Mouse (Mus musculus) ES-Bruce4 (cell line): ENCODE data around the gene Igfbpl1. TPM values are rescaled to one million over a fixed set of nuclear protein-coding genes. Genes with fewer than 3 reads are reported as not detected.
A peak's percentile ranks its signal among the peaks of the same experiment; 100 is the strongest.

Experiments
- H3K27ac ChIP-seq: 2 replicates; pipeline ENCODE4 v1.5.1; 2012; ENCODE audit warnings: low read length, inconsistent platforms; ENCODE audit not compliant: insufficient read depth
- H3K27me3 ChIP-seq: 2 replicates; pipeline ENCODE4 v1.6.1; 2012; ENCODE audit warnings: mild to moderate bottlenecking, low read length, inconsistent platforms; ENCODE audit not compliant: control insufficient read depth, poor library complexity, insufficient read depth, severe bottlenecking
- H3K36me3 ChIP-seq: 2 replicates; pipeline ENCODE4 v1.6.1; 2012; ENCODE audit warnings: inconsistent platforms, mild to moderate bottlenecking, low read length, moderate library complexity; ENCODE audit not compliant: control insufficient read depth, poor library complexity, insufficient read depth, severe bottlenecking
- H3K4me1 ChIP-seq: one replicate; pipeline ENCODE4 v1.8.1; 2011; ENCODE audit warnings: low read length; ENCODE audit not compliant: control insufficient read depth, insufficient read depth
- H3K4me3 ChIP-seq: 2 replicates; pipeline ENCODE4 v1.5.1; 2011; ENCODE audit warnings: low read depth, mild to moderate bottlenecking, low read length
- H3K9ac ChIP-seq: 2 replicates; pipeline ENCODE4 v1.6.1; 2012; ENCODE audit warnings: low read depth, mild to moderate bottlenecking, inconsistent platforms; ENCODE audit not compliant: poor library complexity, severe bottlenecking
- H3K9me3 ChIP-seq: replicated peaks from 2 replicates; pipeline ENCODE4 v1.6.1; 2012; ENCODE audit warnings: mild to moderate bottlenecking, low read length, inconsistent platforms; ENCODE audit not compliant: control insufficient read depth, poor library complexity, insufficient read depth, severe bottlenecking
- CTCF ChIP-seq: IDR thresholded peaks from one replicate; pipeline ENCODE4 v1.8.1; 2011; ENCODE audit warnings: low read depth, low read length
- EP300 ChIP-seq: IDR thresholded peaks from 2 replicates; pipeline ENCODE4 v1.6.1; 2011; ENCODE audit warnings: low read depth, low read length; ENCODE audit not compliant: insufficient read depth
- POLR2A ChIP-seq: IDR thresholded peaks from one replicate; pipeline ENCODE4 v1.8.1; 2011; ENCODE audit warnings: low read length; ENCODE audit not compliant: insufficient read depth
- polyA plus RNA-seq: library from polyadenylated mRNA; stranded (reverse); fragments of >200 nt; gene quantifications from 2 replicates; pipeline ENCODE4 v1.2.4, GENCODE M21; 2011; ENCODE audit warnings: low read depth; ENCODE audit not compliant: missing spikeins, insufficient read depth, insufficient read length

The Igfbpl1 gene
- polyA plus RNA-seq, 1 experiment, result 4.1 TPM

DNA sequence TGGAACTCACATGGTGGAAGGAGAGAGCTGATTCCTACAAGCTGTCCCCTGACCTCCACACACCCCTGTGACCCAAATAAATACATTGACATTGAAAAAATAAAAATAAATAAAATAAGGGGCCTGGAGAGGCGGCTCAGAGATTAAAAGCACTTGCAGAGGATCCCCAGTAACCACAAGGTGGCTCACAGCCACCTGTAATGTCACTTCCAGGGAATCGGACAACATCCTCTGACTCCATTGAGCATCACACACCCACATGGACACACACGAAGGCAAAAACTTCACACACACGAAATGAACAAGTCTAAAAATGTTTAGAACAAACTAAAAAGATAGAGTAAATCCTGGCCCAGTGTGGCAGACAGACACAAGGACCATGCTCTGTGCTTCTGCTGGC lies 40.0 kb downstream of the Igfbpl1 start:
- Histone ChIP-seq H3K4me3 (no peak overlapping the region), H3K9me3 (no peaks in the 10 kb centered on the region), H3K9ac (no peak overlapping the region), H3K4me1 (no peaks in the 10 kb centered on the region), H3K27ac (no peak overlapping the region), H3K27me3 (no peaks in the 10 kb centered on the region), H3K36me3 (no peaks in the 10 kb centered on the region)
- TF ChIP-seq CTCF, result peak; percentile 5
- no peak for TF ChIP-seq POLR2A
- TF ChIP-seq EP300, result no peak

DNA sequence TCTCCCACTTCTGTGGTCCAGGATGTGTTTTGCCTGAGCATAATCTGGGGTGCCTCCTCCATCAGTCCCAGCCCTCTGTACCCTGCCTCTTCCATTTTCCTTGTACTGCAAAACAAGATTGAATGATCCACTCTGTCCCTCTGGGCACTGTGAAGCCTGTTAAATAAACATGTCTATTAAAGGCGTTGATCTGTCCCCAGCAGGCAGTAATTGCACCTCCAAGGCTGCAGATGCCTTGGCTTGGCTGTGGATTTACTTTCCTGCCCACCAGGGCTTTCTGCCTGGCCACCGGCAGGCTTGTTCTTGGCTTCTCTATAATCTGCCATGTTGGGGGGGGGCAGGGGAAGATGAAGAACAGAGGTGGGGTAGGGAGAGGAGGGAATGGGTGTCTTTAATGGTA lies 40.8 kb downstream of the Igfbpl1 start:
- Histone ChIP-seq H3K36me3 (no peaks in the 10 kb centered on the region), H3K9ac (no peak overlapping the region), H3K27me3 (no peaks in the 10 kb centered on the region), H3K27ac (no peak overlapping the region), H3K9me3 (no peaks in the 10 kb centered on the region), H3K4me3 (no peak overlapping the region), H3K4me1 (no peaks in the 10 kb centered on the region)
- no peak for TF ChIP-seq POLR2A
- no peak for TF ChIP-seq CTCF
- TF ChIP-seq EP300, result no peak

DNA sequence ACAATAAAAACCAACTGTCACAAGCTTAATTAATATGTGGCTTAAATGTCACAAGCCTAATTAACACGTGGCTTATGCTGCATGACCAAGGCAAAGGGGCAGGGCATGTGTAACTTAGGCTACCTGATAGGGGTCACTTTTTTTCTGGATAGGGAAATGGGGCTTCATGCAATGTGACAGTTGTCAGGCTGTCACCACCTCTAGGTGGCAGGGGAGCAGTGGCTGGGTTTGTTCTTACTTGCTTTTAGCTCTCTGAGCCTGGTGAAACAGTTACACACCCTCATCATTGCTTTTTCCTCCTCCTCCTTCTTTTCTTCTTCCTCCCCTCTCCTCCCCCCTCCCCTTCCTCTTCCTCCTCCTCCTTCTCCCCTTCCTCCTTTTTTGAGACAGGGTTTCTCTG lies 43.1 kb downstream of the Igfbpl1 start:
- TF ChIP-seq EP300 (no peak), CTCF (no peak)
- Histone ChIP-seq H3K9ac (no peak overlapping the region), H3K27ac (no peak overlapping the region)

DNA sequence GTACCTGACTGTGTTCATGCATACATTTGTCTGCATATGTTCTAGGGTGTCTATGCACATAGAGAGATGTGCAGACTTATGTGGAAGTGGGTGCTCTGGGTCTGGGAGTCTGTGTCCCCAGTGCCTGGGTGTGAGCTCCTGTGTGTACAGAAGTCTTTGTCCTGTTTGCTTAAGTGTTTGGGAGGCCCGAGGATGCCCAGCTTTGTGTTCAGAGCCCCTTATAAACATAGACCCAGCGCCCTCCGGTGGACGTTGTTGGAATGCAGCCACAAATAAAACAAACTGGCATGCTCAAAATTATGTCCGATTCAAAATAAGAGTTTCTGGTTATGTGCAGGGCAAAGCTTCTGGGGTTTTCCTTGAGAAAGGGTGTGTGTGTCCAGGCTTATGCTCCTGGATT lies 55.1 kb downstream of the Igfbpl1 start:
- peak overlapping the region; percentile 55 for H3K9ac ChIP-seq
- no peaks in the 10 kb centered on the region for H3K27me3 ChIP-seq

More for the DNA sequence above, 43.1 kb downstream of the Igfbpl1 start:
- no peaks in the 10 kb centered on the region for H3K27me3 ChIP-seq
- H3K9me3 ChIP-seq, result no peaks in the 10 kb centered on the region
- H3K4me1 ChIP-seq, result no peaks in the 10 kb centered on the region
- no peak overlapping the region for H3K4me3 ChIP-seq
- H3K36me3 ChIP-seq, result no peaks in the 10 kb centered on the region

DNA sequence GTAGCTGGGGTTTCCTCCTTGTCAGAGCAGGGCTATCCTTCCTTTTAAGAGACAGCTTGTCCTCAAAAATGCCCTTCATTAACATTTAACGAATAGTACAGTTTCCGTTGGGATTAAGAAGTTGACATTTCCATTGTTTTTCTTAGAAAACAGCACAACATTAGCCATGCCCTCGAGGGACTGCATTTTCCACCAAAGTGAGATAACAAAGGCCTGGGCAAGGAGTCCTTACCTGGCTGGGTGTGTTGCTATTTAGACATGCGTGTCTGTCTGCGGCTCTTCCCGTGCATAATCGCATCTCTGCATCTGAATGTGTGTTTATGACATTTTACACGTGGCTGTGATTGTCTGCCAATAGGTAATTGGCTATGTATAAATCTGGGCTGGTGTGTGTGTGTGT lies 55.5 kb downstream of the Igfbpl1 start:
- no peaks in the 10 kb centered on the region for H3K36me3 ChIP-seq
- H3K9me3 ChIP-seq, result no peaks in the 10 kb centered on the region
- peak overlapping the region; percentile 55; the same call in 1 of the 2 replicates for H3K9ac ChIP-seq
- no peaks in the 10 kb centered on the region for H3K27me3 ChIP-seq
- peaks cover 24% of the 10 kb centered on the region for H3K4me1 ChIP-seq
- TF ChIP-seq EP300 (peak; percentile 97), POLR2A (no peak), CTCF (no peak)
- H3K4me3 ChIP-seq, result no peak overlapping the region
- H3K27ac ChIP-seq, result peak overlapping the region; percentile 98

More for the DNA sequence above, 55.1 kb downstream of the Igfbpl1 start:
- H3K4me3 ChIP-seq, result no peak overlapping the region
- H3K27ac ChIP-seq, result peak overlapping the region; percentile 98
- no peaks in the 10 kb centered on the region for H3K36me3 ChIP-seq
- TF ChIP-seq POLR2A, result no peak
- TF ChIP-seq CTCF, result peak; percentile 52
- no peak for TF ChIP-seq EP300
- no peaks in the 10 kb centered on the region for H3K9me3 ChIP-seq
- peaks cover 22% of the 10 kb centered on the region for H3K4me1 ChIP-seq

DNA sequence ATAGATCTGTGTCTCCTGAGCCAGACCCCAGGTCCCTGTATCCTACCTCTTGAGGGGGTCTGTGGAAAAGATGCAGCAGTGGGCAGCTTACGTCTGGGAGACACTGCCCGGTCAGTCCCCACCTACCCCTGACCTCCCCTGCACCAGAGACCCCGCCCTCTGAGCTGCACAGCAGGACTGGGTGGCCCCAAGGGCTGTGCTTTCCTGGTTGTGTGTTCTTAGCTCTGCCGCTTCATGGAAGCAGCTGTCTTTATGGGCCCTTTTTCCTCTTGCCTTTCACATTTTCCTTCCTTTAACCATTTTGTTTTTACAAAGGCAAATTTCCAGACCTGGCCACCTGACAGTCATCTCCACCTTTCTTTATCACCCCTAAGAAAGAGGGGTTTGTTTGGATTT lies 56.1 kb downstream of the Igfbpl1 start:
- H3K4me1 ChIP-seq, result peaks cover 24% of the 10 kb centered on the region
- no peak for TF ChIP-seq POLR2A
- peak; percentile 90 for TF ChIP-seq EP300
- 0 out of 2 replicates have a peak overlapping the region, but pooled peaks have one; percentile 14 for H3K9ac ChIP-seq
- H3K36me3 ChIP-seq, result no peaks in the 10 kb centered on the region
- peak overlapping the region; percentile 98 for H3K27ac ChIP-seq
- H3K27me3 ChIP-seq, result no peaks in the 10 kb centered on the region
- no peaks in the 10 kb centered on the region for H3K9me3 ChIP-seq
- H3K4me3 ChIP-seq, result no peak overlapping the region
